Mouse (Mus musculus): Measurements from ENCODE around the gene Cnr2. TPM values are rescaled to one million over a fixed set of nuclear protein-coding genes. Genes with fewer than 3 reads are reported as not detected.

Gene Cnr2
- total RNA-seq (2021), result under 1 TPM; 0.47 to 0.60 TPM
- long read RNA-seq, experiment 1, partial matches to known transcripts, result 0 of 1 reads
- long read RNA-seq, experiment 1, other reads (novel, unspliced or antisense), result 0 of 1 reads
- long read RNA-seq, experiment 2, result 0 reads

GRCm38 (mm10) chr4:135895071-135895571 is at the start of gene Cnr2:
TSS of gene Cnr2 (plus strand) at chr4:135895394.
- intact Hi-C loops (cut with DNase I; ENCODE audit: low total_unique reads), result no loop called here
- no peak for DNase-seq

GRCm38 (mm10) chr4:135847581-135847980 is 47.6 kb upstream of the Cnr2 start:
- peak; percentile 33 for DNase-seq
- intact Hi-C loops (cut with DNase I; ENCODE audit: low total_unique reads), result no loop called here

- DNase-seq, result no peak
- intact Hi-C loops (cut with DNase I; ENCODE audit: low total_unique reads), result no loop called here
Measured at GRCm38 (mm10) chr4:135850411-135851095, 44.6 kb upstream of the Cnr2 start.

- intact Hi-C loops (cut with DNase I; ENCODE audit: low total_unique reads), result no loop called here
- no peak for DNase-seq
Measured at GRCm38 (mm10) chr4:135851942-135852341, 43.3 kb upstream of the Cnr2 start.

- intact Hi-C loops (cut with DNase I; ENCODE audit: low total_unique reads), result no loop called here
Measured at GRCm38 (mm10) chr4:135853987-135854546, 41.1 kb upstream of the Cnr2 start.

GRCm38 (mm10) chr4:135854630-135855029 is 40.6 kb upstream of the Cnr2 start:
- no peak for DNase-seq
- intact Hi-C loops (cut with DNase I; ENCODE audit: low total_unique reads), result no loop called here

More at GRCm38 (mm10) chr4:135853987-135854546, 41.1 kb upstream of the Cnr2 start:
- no peak for DNase-seq

GRCm38 (mm10) chr4:135855080-135855479 is 40.1 kb upstream of the Cnr2 start:
- no peak for DNase-seq
- intact Hi-C loops (cut with DNase I; ENCODE audit: low total_unique reads), result no loop called here

- DNase-seq, result peak; percentile 97
- intact Hi-C loops (cut with DNase I; ENCODE audit: low total_unique reads), result no loop called here
Measured at GRCm38 (mm10) chr4:135855536-135856222, 39.5 kb upstream of the Cnr2 start, which contains the start of gene Srsf10. TSS of gene Srsf10 (plus strand) at chr4:135855747.

GRCm38 (mm10) chr4:135856223-135857091 is 38.7 kb upstream of the Cnr2 start:
- intact Hi-C loops (cut with DNase I; ENCODE audit: low total_unique reads), result no loop called here

GRCm38 (mm10) chr4:135857597-135858186 is 37.5 kb upstream of the Cnr2 start:
- no peak for DNase-seq
- intact Hi-C loops (cut with DNase I; ENCODE audit: low total_unique reads), result no loop called here

More at GRCm38 (mm10) chr4:135856223-135857091, 38.7 kb upstream of the Cnr2 start:
- peak; percentile 78 for DNase-seq

GRCm38 (mm10) chr4:135868996-135869395 is 26.2 kb upstream of the Cnr2 start:
- intact Hi-C loops (cut with DNase I; ENCODE audit: low total_unique reads), result no loop called here

GRCm38 (mm10) chr4:135870227-135871023 is 24.8 kb upstream of the Cnr2 start:
- intact Hi-C loops (cut with DNase I; ENCODE audit: low total_unique reads), result no loop called here
- DNase-seq, result no peak

More at GRCm38 (mm10) chr4:135868996-135869395, 26.2 kb upstream of the Cnr2 start:
- DNase-seq, result no peak

- DNase-seq, result no peak
- intact Hi-C loops (cut with DNase I; ENCODE audit: low total_unique reads), result no loop called here
Measured at GRCm38 (mm10) chr4:135872015-135872414, 23.2 kb upstream of the Cnr2 start.

GRCm38 (mm10) chr4:135872589-135873391 is 22.4 kb upstream of the Cnr2 start:
- intact Hi-C loops (cut with DNase I; ENCODE audit: low total_unique reads), result no loop called here
- DNase-seq, result no peak

- intact Hi-C loops (cut with DNase I; ENCODE audit: low total_unique reads), result no loop called here
- DNase-seq, result peak; percentile 91
Measured at GRCm38 (mm10) chr4:135873526-135874202, 21.5 kb upstream of the Cnr2 start, which contains the start of gene Pnrc2. TSS of gene Pnrc2 (minus strand) at chr4:135873850.
